Mouse (Mus musculus) mature B cell (primary cell): Measurements from ENCODE around the gene Akap10.
"Not testable (repeated sequence)": the region's sequence is repeated elsewhere in the genome, so short reads cannot be mapped to it uniquely, and the experiment has no call there.

Experiments
- in situ Hi-C: fragments of 300-500 bp; cut with MboI; formaldehyde crosslinking; loops from 2 replicates; pipeline ENCODE4 v1.14.3; 2019

Akap10 gene

DNA sequence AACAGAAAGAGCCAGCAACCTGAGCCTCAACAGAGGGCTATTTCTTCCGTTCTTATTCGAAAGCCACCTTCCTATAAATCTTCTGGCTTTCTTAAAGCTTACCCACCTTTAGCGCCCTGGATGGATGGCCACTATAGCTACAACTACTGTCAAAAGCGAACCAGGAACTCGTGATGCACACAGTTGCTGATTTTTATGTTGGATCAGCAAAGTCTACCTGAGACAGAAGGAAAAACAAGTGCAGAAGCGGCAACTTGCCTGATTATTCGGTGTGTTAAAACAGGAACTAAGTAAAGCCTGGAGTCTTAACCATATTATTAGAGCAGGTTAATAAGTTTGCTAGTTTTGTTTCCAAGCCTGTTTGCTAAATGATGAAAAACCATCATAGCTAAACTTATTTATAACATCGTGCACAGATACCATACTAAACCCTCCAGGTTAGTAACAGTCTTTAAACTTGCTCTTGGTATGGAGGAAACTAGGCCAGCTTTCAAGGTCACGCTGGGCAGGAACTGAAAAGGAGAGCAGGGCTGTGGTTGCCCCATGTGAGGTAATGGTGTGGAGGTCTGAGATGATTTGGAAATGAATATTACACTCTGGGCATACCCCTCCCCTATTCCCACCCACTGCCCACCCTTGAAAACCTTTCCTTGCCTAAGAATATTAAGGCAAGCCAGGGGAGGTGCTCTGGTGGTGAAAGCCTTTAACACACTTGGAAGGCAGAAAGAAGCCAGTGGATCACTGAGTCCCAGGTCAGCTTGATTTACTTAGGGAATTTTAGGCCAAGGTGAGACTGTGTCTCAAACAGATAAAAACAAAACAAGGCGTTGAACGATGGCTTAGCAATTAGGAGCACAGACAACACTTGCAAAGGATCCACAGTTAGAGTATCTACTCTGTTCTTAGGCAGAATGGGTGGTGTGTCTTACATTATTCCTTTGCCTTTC, 861 bp upstream of the Akap10 start:
- in situ Hi-C loops = no loop called here

DNA sequence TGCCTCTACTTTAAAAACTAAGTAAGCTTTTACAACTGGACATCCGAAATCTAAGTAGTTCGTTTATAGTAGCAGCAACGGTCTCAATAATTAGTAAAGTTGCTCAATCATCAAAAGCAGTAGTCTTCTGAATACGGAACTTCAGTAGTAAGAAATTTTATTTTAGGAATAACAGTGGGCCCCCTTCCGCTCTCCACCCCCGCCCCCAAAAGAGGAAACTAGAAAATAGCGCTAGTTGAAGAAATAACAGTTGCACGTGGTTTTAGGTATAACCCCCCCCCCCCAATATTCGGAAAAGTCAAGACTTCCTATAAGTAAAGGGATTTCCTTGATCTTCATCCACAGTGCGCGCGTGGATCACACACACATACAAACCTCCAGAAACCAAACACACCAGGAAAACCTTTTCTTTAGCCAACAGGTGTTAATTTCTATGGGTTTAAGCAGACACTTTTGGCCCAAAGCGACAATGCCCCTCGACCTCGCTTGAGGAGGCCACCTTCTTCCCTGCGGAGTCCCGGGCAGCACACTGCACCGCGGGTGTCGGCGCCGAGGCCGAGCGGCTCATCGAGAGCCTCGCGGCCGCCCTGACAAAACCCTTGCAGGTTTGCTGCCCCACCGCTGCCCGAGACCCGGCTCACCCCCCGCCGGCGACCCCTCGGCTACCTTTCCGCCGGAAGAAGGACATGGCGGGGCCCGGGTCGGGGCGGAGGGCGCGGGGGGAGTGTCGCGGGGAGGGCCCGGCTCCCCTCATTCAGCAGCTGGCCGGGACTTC, 542 bp downstream of the Akap10 start:
- in situ Hi-C loops = no loop called here

GRCm38 (mm10) chr11:61923309-61923708, 6.7 kb downstream of the Akap10 start:
- in situ Hi-C loops = no loop called here

DNA sequence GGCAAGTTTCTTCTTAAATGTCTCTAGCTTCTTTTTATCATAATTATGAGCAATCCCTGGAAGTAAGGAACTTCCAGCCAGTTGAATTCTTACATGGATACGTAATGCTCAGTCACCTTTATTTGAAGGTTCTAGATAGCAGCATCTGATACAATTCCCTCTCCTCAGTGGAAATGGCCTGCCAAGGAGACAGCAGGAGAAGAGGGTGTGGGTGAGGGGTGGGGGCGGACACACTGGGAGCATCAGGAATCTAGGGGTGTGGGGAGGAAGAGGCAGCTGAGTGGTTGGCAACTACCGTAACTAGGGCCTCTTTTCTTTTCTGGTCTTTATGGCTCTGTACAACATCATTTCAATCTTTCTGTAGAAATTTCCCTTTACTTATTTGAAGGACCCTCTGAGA, 10.3 kb downstream of the Akap10 start:
- in situ Hi-C loops = no loop called here

DNA sequence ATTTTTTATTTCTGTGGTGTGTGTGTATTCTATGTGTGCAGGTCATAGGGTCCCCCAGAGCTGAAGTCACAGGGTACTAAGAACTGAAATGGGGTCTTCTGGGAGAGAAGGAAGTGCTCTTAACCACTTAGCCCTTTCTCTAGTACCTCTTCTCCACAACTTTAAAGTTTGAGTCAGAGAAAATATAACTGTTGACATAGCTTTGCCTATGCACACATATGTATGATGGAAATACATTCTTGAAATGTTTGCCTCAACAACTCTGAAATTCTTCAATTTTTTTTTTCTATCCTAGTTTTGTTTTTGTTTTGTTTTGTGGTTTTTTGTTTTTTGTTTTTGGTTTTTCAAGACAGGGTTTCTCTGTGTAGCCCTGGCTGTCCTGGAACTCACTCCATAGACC, 21.7 kb downstream of the Akap10 start:
- in situ Hi-C loops = no loop called here

GRCm38 (mm10) chr11:61882183-61882582, 47.9 kb downstream of the Akap10 start:
- in situ Hi-C loops = no loop called here

- in situ Hi-C loops = no loop called here
Observed at GRCm38 (mm10) chr11:61879921-61880320, 50.1 kb downstream of the Akap10 start.

DNA sequence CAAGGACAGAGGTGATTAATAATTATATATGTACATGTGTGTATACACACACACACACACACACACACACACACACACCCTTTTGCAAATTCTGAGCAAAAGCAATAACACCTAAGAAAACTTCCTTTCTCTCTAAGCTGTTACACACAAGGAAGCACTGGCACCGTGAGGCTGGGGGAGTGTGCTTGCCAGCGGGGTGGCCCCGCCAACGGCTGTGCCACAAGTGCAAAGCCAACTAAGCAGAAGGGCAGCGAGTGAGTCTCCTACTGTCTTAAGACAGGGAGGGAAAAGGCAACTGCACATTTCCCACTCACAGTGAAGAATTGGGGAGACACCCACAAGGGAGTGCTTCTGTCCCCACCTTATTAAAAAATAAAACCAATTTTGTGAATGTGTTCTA, 58.2 kb downstream of the Akap10 start:
- in situ Hi-C loops = no loop called here

DNA sequence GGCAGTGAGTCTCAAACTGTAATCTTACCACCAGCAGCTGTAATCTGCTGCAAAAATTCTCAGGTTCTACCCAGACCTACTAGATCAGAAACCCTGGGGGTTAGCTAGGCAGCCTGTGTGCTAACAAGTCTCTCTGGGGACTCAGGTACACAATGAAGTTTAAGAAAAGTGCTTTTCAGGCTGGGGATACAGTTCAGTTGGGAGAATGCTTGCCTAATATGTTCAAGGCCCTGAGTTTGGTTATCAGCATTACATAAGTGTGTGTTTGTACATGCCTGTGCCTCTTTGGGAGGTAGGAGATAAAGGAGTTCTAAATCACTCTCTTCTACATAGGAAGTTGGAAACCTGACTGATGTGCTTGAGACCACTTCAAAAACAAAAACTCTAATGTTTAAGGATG, 63.2 kb downstream of the Akap10 start:
- in situ Hi-C loops = no loop called here

DNA sequence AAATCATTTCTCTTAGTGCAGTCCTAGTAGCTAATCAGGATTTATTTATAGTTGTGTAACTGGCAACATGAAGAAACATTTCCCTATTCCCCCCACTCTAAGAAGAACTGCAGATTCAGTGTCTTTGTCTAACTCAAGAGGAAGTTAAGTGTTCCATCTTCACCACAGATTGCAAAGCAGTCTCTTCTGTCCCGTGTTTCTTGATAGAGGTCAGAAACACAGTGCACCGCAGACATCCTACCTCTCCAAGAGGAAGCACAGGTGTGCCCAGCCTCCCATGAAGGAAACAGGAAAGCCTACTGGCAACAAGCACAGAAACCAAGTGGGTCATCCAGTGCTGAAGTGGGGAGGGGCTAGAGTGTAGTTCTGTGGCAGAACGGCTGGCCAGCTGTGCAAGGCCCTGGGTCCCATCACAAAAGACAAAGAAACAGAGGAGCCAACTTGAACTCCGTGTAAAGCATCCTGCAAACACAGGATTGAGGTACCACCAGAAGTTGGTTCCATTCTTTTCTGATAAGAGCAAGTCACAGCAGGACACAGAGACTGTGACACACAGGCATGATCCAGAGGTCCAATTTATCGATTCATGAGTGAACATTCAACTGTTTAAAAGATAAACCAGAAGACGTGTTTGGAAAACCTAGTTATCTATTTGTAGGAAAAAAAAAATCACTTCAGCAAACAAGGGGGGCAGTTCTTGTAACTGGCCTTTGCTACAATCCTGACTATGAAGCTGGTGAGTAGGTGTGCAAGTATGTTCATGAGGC, 68.1 kb downstream of the Akap10 start:
- in situ Hi-C loops = no loop called here

- in situ Hi-C loops = no loop called here
Observed at GRCm38 (mm10) chr11:61859316-61859715, 70.7 kb downstream of the Akap10 start.

DNA sequence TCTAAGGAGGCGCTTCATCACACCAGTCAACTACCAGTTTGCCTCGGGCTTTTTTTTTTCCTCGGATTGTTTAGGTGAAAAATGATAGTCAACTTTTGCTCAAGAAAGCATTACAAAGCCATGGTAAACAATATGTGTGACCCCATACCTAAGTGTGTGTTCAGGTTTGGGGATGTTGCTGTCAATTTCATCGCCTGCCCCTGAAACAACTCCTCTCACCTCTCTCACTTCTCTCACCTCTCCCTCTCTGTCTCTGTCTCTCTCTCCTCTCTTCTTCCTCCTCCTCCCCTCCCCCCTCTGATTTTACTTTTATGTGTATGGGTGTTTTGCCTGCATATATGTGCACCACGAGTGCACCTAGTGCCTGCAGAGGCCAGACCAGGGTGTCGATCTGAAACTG, 74.5 kb downstream of the Akap10 start:
- in situ Hi-C loops = no loop called here

DNA sequence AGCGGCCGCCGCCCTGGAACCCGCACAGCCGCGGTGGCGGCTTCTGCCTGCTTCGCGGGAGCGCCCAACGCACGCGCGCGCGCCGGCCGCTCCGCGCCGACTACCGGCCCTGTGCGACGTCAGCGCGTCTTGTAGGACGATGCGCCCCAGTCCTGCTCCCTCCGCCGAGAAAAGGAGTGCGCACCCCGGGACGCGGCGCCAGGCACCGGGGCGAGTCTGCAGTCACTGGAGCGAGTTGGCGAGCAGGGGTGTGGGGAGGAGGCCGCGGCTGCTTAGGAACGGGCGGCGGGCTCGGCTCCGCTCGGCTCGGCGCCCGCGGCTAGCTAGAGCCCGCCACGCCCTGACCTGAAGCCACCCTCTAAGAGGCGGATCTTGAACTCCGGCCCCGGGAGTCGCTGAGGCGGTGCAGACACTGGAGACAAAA, 75.1 kb downstream of the Akap10 start, which contains the start of gene Ulk2:
Ulk2 (minus strand) TSS at position 86 of the 424 bp plus-strand sequence.
- in situ Hi-C loops = no loop called here

GRCm38 (mm10) chr11:61854211-61854987, 75.7 kb downstream of the Akap10 start:
- in situ Hi-C loops = no loop called here

- in situ Hi-C loops = no loop called here
Observed at GRCm38 (mm10) chr11:61853659-61854058, 76.4 kb downstream of the Akap10 start.

DNA sequence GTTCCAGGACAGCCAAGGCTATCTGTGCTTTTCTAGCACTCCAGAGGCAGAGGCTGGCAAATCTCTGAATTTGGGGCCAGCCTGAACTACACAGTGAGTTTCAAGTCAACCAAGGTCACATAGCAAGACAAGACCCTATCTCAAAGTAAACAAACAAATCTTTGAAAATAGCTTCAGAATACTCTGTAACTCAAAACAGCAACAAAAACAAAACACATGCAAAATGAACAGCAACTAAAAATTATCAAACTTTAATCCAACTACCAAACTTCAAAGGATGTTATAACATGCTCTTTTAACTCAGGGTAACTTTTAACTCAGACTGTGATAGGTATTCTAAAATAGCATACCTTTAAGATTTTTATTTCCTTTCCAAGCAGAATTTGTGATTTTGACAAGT, 77.1 kb downstream of the Akap10 start:
- in situ Hi-C loops = no loop called here

GRCm38 (mm10) chr11:61851195-61851594, 78.9 kb downstream of the Akap10 start:
- in situ Hi-C loops = no loop called here

- in situ Hi-C loops = not testable (repeated sequence)
Observed at GRCm38 (mm10) chr11:61840663-61841062, 89.4 kb downstream of the Akap10 start.

DNA sequence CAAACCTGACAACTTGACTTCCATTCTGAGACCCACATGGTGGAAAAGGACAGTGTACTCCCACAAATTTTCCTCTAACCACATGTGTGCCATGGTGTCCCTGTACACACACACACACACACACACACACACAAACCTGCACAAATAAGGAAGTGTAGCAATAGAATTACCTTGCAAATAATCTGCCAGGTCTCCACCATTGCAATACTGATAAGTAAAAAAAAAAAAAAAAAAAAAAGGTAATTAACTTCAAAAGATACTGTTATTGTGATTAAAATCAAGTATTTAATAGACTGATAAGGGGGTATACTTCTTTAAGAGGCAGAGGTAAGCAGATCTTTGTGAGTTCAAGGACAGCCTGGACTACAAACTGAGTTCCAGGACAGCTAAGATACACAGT, 90.1 kb downstream of the Akap10 start:
- in situ Hi-C loops = no loop called here

DNA sequence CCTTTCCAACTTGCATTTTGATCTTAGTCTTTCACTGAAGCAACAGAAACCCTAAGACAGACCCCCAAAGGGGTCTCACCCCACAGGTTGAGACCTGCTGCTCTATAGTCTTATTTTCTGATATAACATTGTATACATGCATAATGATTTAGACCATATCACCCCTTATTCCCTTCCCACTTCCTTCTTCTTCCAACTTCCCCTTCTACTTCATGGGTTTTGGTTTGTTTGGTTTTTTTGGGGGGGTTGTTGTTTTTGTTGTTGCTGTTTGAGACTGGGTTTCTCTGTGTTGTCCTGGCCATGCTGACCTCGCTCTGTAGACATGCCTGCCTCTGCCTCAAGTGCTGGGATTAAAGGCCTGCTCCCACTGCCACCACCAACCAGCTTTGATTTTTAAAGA, 90.9 kb downstream of the Akap10 start:
- in situ Hi-C loops = no loop called here
